Mouse (Mus musculus): ENCODE results near the gene Kxd1. TPM values are rescaled to one million over a fixed set of nuclear protein-coding genes. Genes with fewer than 3 reads are reported as not detected.

Kxd1 gene
- polyA plus RNA-seq, 1 experiment from 2014 or later: 68.1 TPM

DNA sequence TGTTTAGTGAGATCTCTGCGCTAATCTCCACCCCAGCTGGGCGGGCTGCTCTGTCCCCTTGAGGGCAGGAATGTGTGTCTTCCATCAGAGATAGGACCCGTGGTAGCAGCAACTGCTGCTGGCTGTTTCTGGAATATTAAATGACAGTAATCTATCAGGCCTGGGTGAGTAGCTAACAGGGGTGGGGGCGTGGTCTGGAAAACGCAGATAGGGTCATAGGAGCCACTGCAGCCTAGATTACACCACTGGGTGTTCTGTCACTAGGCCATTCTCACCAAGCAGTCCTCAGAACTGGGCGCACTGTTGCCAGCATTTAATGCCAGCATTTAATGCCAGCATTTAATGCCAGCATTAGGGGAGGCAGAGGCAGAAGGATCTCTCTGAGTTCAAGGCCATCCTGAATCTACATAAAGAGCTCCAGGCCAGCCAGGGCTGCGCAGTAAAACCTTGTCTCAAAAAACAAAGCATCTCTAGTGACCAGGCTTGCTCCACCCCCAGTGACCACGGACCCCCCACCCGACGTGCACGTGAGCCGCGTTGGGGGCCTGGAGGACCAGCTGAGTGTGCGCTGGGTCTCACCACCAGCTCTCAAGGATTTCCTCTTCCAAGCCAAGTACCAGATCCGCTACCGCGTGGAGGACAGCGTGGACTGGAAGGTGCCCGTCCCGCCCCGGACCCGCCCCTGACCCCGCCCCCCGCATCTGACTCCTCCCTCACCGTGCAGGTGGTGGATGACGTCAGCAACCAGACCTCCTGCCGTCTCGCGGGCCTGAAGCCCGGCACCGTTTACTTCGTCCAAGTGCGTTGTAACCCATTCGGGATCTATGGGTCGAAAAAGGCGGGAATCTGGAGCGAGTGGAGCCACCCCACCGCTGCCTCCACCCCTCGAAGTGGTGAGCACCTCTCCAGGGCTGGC is 27.1 kb downstream of the Kxd1 start:
- Histone ChIP-seq H3K9me3 (replicated peaks; ENCODE audit: control insufficient read depth, low read length) (no peaks in the 10 kb centered on the region), H3K9ac (ENCODE audit: low read depth, low read length) (no peak overlapping the region; the same call in 1 of the 2 replicates), H3K4me3 (ENCODE audit: low read depth, low read length) (peak overlapping the region; percentile 12; the same call in 1 of the 2 replicates), H3K27ac (ENCODE audit: low read depth, low read length) (no peak overlapping the region), H3K4me2 (peak overlapping the region; percentile 44), H3K27me3 (ENCODE audit: control insufficient read depth, insufficient read depth, low read length) (peaks cover 81% of the 10 kb centered on the region), H3K4me1 (ENCODE audit: control insufficient read depth, insufficient read depth, low read length) (peaks cover 25% of the 10 kb centered on the region), H3K36me3 (ENCODE audit: control insufficient read depth, insufficient read depth, low read length) (no peaks in the 10 kb centered on the region)
- no peak for ATAC-seq (replicated peaks; ENCODE audit: insufficient number of reproducible peaks, low FRiP score, low TSS enrichment)
- WGBS (ENCODE audit: insufficient replicate concordance): 8% methylated on average over 35 of the region's 39 CpGs

DNA sequence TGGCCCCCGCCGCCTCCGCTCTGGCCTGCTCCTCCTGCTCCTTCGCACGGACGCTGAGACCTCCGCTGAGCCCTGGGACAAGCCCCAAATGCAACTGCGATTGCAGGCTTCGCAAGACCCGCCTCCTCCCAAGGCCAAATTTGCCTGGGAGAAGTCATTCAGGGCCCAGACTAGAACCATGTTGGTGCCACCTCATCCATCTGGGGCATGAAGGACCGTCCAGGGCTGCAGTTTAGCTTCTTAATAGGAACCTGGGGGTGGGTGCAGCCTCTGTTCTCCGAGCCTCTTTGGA is 32.0 kb downstream of the Kxd1 start:
- Histone ChIP-seq H3K27ac (ENCODE audit: low read depth, low read length) (no peak overlapping the region), H3K4me2 (peak overlapping the region; percentile 19)

DNA sequence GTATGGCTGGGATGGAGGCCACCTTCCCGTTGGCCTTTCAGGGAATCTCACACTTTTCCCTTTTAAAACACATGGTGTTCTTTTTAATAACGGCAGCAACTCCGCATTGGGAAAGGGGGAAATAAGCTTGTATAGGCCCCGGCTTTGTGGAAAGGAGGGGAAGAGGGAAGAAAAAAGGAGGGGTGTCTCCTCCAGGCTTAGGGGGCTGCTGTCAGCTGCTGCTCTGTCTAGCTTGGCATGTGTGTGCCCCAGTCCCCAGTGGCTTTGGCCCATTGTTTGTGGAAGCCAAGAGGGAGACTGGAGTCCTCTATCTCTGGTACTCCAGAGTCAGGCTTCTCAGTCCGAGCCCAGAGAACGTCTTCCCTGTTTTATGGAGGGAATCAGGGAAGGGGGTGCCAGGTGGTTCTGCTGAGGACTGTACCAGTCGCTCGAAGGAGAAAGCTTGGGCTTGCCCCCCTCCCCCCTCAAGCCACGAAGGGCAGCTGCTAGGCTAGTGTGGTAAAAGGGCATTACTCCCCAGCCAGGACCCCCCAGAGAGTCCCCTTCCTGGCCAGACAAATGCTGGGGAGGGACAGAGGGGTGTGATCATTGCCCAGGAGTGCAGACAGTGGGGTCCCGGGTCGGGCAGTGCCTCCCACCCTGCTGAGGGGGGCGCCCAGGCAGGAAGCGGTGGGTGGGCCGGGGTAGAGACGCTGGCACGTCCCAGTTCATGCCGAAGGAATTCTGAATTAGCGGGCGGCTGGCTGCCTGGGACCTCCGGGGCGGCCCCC is 32.6 kb downstream of the Kxd1 start:
- Histone ChIP-seq H3K27ac (ENCODE audit: low read depth, low read length) (no peak overlapping the region), H3K9me3 (replicated peaks; ENCODE audit: control insufficient read depth, low read length) (no peaks in the 10 kb centered on the region), H3K4me3 (ENCODE audit: low read depth, low read length) (peak overlapping the region; percentile 18), H3K9ac (ENCODE audit: low read depth, low read length) (0 out of 2 replicates have a peak overlapping the region, but pooled peaks have one; percentile 43), H3K4me2 (peak overlapping the region; percentile 19), H3K36me3 (ENCODE audit: control insufficient read depth, insufficient read depth, low read length) (no peaks in the 10 kb centered on the region), H3K4me1 (ENCODE audit: control insufficient read depth, insufficient read depth, low read length) (peaks cover 29% of the 10 kb centered on the region), H3K27me3 (ENCODE audit: control insufficient read depth, insufficient read depth, low read length) (peaks cover 96% of the 10 kb centered on the region)
- no peak for ATAC-seq (replicated peaks; ENCODE audit: insufficient number of reproducible peaks, low FRiP score, low TSS enrichment)
- 2% methylated on average over 21 of the region's 21 CpGs for WGBS (ENCODE audit: insufficient replicate concordance)

More for the DNA sequence above, 32.0 kb downstream of the Kxd1 start:
- Histone ChIP-seq H3K27me3 (ENCODE audit: control insufficient read depth, insufficient read depth, low read length) (peaks cover 96% of the 10 kb centered on the region), H3K36me3 (ENCODE audit: control insufficient read depth, insufficient read depth, low read length) (no peaks in the 10 kb centered on the region), H3K4me1 (ENCODE audit: control insufficient read depth, insufficient read depth, low read length) (peaks cover 30% of the 10 kb centered on the region), H3K4me3 (ENCODE audit: low read depth, low read length) (peak overlapping the region; percentile 18), H3K9me3 (replicated peaks; ENCODE audit: control insufficient read depth, low read length) (no peaks in the 10 kb centered on the region), H3K9ac (ENCODE audit: low read depth, low read length) (0 out of 2 replicates have a peak overlapping the region, but pooled peaks have one; percentile 43)
- WGBS (ENCODE audit: insufficient replicate concordance): 8% methylated on average over 11 of the region's 12 CpGs
- ATAC-seq (replicated peaks; ENCODE audit: insufficient number of reproducible peaks, low FRiP score, low TSS enrichment): no peak

DNA sequence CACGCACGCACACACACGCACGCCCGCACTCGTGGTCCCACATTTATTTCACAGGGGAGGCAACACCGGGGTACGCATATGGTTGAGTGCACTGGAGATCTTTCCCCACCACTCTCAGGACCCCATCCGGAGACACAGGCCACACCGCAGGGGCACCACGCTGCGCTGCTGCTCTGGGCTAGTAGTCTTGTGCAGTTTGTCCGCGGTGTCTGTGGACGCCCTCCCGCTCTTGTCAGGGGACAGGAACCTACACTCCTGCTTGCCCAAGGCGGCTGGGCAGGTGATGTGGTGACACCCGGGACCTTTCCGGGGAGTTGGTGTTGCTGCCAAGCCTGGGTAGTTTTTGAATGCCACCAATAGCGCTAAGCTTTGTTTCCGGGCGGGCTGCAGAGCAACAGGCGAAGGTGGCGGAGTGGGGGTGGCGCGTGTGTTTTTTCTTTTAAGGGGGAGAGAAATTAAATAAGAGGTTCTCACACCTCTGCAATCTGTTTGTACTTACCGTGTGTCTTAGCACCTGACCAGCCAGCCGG is 33.3 kb downstream of the Kxd1 start:
- no peak overlapping the region for H3K27ac ChIP-seq (ENCODE audit: low read depth, low read length)
- no peak for ATAC-seq (replicated peaks; ENCODE audit: insufficient number of reproducible peaks, low FRiP score, low TSS enrichment)
- H3K9me3 ChIP-seq (replicated peaks; ENCODE audit: control insufficient read depth, low read length): no peaks in the 10 kb centered on the region
- WGBS (ENCODE audit: insufficient replicate concordance): 1% methylated on average over 28 of the region's 28 CpGs
- H3K36me3 ChIP-seq (ENCODE audit: control insufficient read depth, insufficient read depth, low read length): no peaks in the 10 kb centered on the region
- H3K4me3 ChIP-seq (ENCODE audit: low read depth, low read length): 0 out of 2 replicates have a peak overlapping the region, but pooled peaks have one; percentile 8
- H3K9ac ChIP-seq (ENCODE audit: low read depth, low read length): no peak overlapping the region
- H3K4me1 ChIP-seq (ENCODE audit: control insufficient read depth, insufficient read depth, low read length): peaks cover 33% of the 10 kb centered on the region
- peaks cover 96% of the 10 kb centered on the region for H3K27me3 ChIP-seq (ENCODE audit: control insufficient read depth, insufficient read depth, low read length)
- H3K4me2 ChIP-seq: no peak overlapping the region; the same call in 1 of the 2 replicates

DNA sequence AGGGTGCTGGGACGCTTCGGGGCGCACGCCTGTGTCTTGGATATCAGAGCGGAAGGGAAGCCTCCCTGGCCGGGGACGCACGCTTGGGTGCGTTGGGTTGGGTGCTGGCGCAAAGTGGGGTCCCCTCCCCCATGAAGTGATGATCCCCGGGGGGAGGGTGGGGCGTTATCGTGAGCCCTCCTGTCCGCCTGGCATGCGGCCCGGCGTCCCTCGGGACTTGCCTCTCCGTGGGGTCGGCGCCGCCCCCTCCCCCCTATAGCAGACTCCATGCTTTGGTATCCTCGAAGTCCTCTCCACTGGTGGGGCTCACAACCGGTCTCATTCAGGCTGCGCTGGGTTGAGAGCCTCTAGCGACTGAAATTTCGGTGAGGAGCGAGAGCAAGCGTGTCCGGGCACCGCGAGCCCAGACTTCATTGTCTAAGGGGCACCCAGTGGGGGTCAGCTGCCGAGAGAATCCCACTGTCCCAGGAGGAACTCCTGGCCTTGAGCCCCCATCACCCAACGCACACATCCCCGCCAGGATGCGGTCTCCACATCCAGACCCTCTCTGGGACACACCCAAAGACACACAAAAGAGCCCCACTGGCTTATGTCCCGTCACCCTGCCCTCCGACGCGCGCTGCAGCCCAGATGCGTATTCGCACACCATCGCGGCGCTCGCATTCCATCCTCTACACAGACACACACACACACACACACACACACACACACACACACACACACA is 33.9 kb downstream of the Kxd1 start:
- peaks cover 39% of the 10 kb centered on the region for H3K4me1 ChIP-seq (ENCODE audit: control insufficient read depth, insufficient read depth, low read length)
- no peak; the same call in 1 of the 2 replicates for ATAC-seq (replicated peaks; ENCODE audit: insufficient number of reproducible peaks, low FRiP score, low TSS enrichment)
- H3K9ac ChIP-seq (ENCODE audit: low read depth, low read length): peak overlapping the region; percentile 28; the same call in 1 of the 2 replicates
- peak overlapping the region; percentile 74 for H3K4me2 ChIP-seq
- no peak overlapping the region for H3K27ac ChIP-seq (ENCODE audit: low read depth, low read length)
- H3K9me3 ChIP-seq (replicated peaks; ENCODE audit: control insufficient read depth, low read length): no peaks in the 10 kb centered on the region
- WGBS (ENCODE audit: insufficient replicate concordance): 3% methylated on average over 46 of the region's 47 CpGs
- peak overlapping the region; percentile 49 for H3K4me3 ChIP-seq (ENCODE audit: low read depth, low read length)
- H3K36me3 ChIP-seq (ENCODE audit: control insufficient read depth, insufficient read depth, low read length): no peaks in the 10 kb centered on the region
- H3K27me3 ChIP-seq (ENCODE audit: control insufficient read depth, insufficient read depth, low read length): peaks cover 96% of the 10 kb centered on the region

DNA sequence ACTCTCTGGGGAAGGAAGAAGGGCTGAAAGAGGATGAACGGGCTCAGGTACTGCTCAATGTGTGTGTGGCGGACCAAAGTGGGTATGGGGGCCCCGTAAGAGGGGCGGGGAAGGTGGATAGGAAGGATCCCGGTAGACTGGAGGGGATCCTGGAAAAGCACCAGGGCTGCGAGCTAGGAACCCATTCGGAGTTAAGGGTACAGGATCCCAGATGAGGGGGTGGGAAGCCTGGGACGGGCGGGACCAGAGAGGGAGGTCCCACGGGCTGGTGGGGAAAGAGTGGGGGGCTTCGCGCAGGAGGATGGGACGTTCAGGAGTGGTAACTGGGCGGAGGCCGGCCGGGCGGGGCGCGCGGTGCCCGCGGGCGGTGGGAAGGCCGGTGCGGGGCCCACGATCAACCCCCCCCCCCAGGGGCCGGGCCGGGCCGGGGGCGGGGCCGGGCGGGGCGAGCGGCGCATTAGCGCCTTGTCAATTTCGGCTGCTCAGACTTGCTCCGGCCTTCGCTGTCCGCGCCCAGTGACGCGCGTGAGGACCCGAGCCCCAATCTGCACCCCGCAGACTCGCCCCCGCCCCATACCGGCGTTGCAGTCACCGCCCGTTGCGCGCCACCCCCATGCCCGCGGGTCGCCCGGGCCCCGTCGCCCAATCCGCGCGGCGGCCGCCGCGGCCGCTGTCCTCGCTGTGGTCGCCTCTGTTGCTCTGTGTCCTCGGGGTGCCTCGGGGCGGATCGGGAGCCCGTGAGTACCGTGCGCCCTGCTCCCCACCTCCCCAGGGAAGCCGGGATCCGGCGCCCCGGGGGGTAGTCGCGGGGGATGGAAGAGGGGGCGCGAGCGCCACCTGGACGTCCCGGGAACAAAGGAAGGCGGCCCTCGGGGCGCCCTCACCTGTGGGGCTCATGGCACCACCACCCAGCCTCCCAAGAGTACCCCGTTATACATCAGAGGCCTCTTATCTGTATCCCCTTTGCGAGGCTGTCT is 34.8 kb downstream of the Kxd1 start, which contains the start of gene Crlf1:
Crlf1 (plus strand) TSS at position 495 of the 977 bp plus-strand sequence.
- H3K4me1 ChIP-seq (ENCODE audit: control insufficient read depth, insufficient read depth, low read length): peaks cover 48% of the 10 kb centered on the region

DNA sequence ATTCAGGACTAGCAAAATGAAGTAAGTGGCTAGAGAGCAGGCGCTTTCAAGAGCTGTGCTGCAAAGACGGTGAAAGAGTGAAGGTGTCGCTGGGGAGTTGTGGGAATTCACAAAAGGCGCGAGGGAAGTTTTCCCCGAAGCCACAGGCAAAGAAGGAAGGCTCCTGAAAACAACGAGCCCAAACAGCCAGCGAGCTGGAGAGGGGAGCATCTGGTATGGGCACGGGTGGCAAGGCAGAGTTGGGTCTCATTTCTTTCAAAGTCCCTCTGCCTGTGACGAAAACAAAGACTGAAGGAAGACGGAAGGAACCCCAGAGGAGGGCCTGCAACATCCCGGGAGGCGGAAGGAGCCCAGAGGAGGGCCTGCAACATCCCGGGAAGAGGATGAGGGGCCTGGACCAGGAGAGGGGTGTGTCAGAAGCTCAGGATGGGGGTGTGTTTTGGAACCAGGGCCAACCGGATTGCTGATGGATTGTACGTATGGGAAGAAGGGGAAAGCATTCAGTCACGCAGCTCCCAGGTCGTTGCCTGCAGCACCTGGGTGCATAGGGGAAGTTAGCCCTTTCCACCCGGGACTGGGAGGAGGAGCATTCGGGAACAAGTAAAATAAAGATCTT is 36.8 kb downstream of the Kxd1 start:
- Histone ChIP-seq H3K9ac (ENCODE audit: low read depth, low read length) (no peak overlapping the region), H3K4me2 (peak overlapping the region; percentile 8; the same call in 1 of the 2 replicates), H3K4me1 (ENCODE audit: control insufficient read depth, insufficient read depth, low read length) (peaks cover 53% of the 10 kb centered on the region), H3K27me3 (ENCODE audit: control insufficient read depth, insufficient read depth, low read length) (peaks cover 98% of the 10 kb centered on the region), H3K9me3 (replicated peaks; ENCODE audit: control insufficient read depth, low read length) (no peaks in the 10 kb centered on the region), H3K27ac (ENCODE audit: low read depth, low read length) (no peak overlapping the region), H3K4me3 (ENCODE audit: low read depth, low read length) (no peak overlapping the region), H3K36me3 (ENCODE audit: control insufficient read depth, insufficient read depth, low read length) (no peaks in the 10 kb centered on the region)
- no peak for ATAC-seq (replicated peaks; ENCODE audit: insufficient number of reproducible peaks, low FRiP score, low TSS enrichment)
- 4% methylated on average over 20 of the region's 20 CpGs for WGBS (ENCODE audit: insufficient replicate concordance)

More for the DNA sequence above, 34.8 kb downstream of the Kxd1 start, which contains the start of gene Crlf1:
- Histone ChIP-seq H3K36me3 (ENCODE audit: control insufficient read depth, insufficient read depth, low read length) (no peaks in the 10 kb centered on the region), H3K4me2 (peak within 1 kb of the TSS; percentile 74), H3K27me3 (ENCODE audit: control insufficient read depth, insufficient read depth, low read length) (peaks cover 96% of the 10 kb centered on the region), H3K4me3 (ENCODE audit: low read depth, low read length) (peak within 1 kb of the TSS; percentile 49), H3K27ac (ENCODE audit: low read depth, low read length) (no peak within 1 kb of the TSS), H3K9ac (ENCODE audit: low read depth, low read length) (peak within 1 kb of the TSS; percentile 28; the same call in 1 of the 2 replicates), H3K9me3 (replicated peaks; ENCODE audit: control insufficient read depth, low read length) (no peaks in the 10 kb centered on the region)
- under 1% methylated on average over 57 of the region's 93 CpGs for WGBS (ENCODE audit: insufficient replicate concordance)
- ATAC-seq (replicated peaks; ENCODE audit: insufficient number of reproducible peaks, low FRiP score, low TSS enrichment): no peak

Measured in heart, embryonic 11.5 days (tissue).